Mouse (Mus musculus) liver, adult 2 months (tissue): ENCODE data around the gene Slc26a1.

Source experiments
- CTCF ChIP-seq: fragments of 200-500 bp; IDR thresholded peaks from 2 replicates; pipeline ENCODE4 v1.5.1; 2011; ENCODE audit warnings: low read depth, low read length, control low read depth
- POLR2A ChIP-seq: fragments of 200-500 bp; IDR thresholded peaks from 2 replicates; pipeline ENCODE4 v1.6.1; 2011; ENCODE audit warnings: low read length, control low read depth; ENCODE audit not compliant: insufficient read depth; ENCODE audit errors: extremely low read depth

- TF ChIP-seq CTCF: no peak
- no peak for TF ChIP-seq POLR2A
Measured at GRCm38 (mm10) chr5:108713691-108714090, 38.3 kb upstream of the Slc26a1 start.
